Mouse (Mus musculus) heart, postnatal 10 days (tissue): ENCODE data around the gene Nt5dc2. TPM values are rescaled to one million over a fixed set of nuclear protein-coding genes. Genes with fewer than 3 reads are reported as not detected.

Experiments used
- DNase-seq, 2 experiments: peaks; one replicate each; pipeline ENCODE4 v3.0.0; 2021
- intact Hi-C: fragments of 180-260 bp; cut with DNase I; formaldehyde crosslinking; loops from one replicate; pipeline ENCODE4 v1.15.1; 2025
- total RNA-seq, 2 experiments: library from RNA; stranded (reverse); gene quantifications; 2 replicates each; pipeline ENCODE4 v1.2.3; 2021

Gene Nt5dc2
- total RNA-seq, result 10 to 100 TPM; 53.1 to 57.7 TPM

- peak; percentile 92 to 93 for DNase-seq
- intact Hi-C loops, result no loop called here
Observed at GRCm38 (mm10) chr14:31130236-31131220, at the start of gene Nt5dc2. Gene Nt5dc2 (plus strand): TSS chr14:31131053.

- no peak for DNase-seq
- intact Hi-C loops, result no loop called here
Observed at GRCm38 (mm10) chr14:31081147-31081546, 49.7 kb upstream of the Nt5dc2 start.

GRCm38 (mm10) chr14:31087433-31087832 is 43.4 kb upstream of the Nt5dc2 start:
- intact Hi-C loops, result no loop called here
- DNase-seq, result no peak

- DNase-seq, result no peak
- intact Hi-C loops, result no loop called here
Observed at GRCm38 (mm10) chr14:31088515-31088914, 42.3 kb upstream of the Nt5dc2 start.

- no peak for DNase-seq
- intact Hi-C loops, result no loop called here
Observed at GRCm38 (mm10) chr14:31089918-31090317, 40.9 kb upstream of the Nt5dc2 start.

GRCm38 (mm10) chr14:31105156-31105555 is 25.7 kb upstream of the Nt5dc2 start:
- DNase-seq, result no peak
- intact Hi-C loops, result no loop called here

- no peak for DNase-seq
- intact Hi-C loops, result no loop called here
Observed at GRCm38 (mm10) chr14:31110613-31111012, 20.2 kb upstream of the Nt5dc2 start.

GRCm38 (mm10) chr14:31112187-31112586 is 18.7 kb upstream of the Nt5dc2 start:
- no peak for DNase-seq
- intact Hi-C loops, result no loop called here

- intact Hi-C loops, result no loop called here
- no peak for DNase-seq
Observed at GRCm38 (mm10) chr14:31114011-31114410, 16.8 kb upstream of the Nt5dc2 start.

GRCm38 (mm10) chr14:31115522-31115921 is 15.3 kb upstream of the Nt5dc2 start:
- DNase-seq, result no peak
- intact Hi-C loops, result no loop called here

GRCm38 (mm10) chr14:31125106-31126075 is 5.5 kb upstream of the Nt5dc2 start:
- DNase-seq, result peak in 1 of 2 experiments; percentile 24
- intact Hi-C loops, result loop anchor here (5.0 kb wide), 1 partner anchor 127 kb away; the partner anchor contains the start of genes Bap1 and Phf7

GRCm38 (mm10) chr14:31126826-31127225 is 4.0 kb upstream of the Nt5dc2 start:
- no peak for DNase-seq
- intact Hi-C loops, result loop anchor here (5.0 kb wide), 1 partner anchor 125 kb away; the partner anchor contains the start of genes Bap1 and Phf7

GRCm38 (mm10) chr14:31128101-31128825 is 2.6 kb upstream of the Nt5dc2 start:
- intact Hi-C loops, result loop anchor here (2.0 to 5.0 kb wide), 2 partner anchors 67 to 124 kb away; partner anchors contain the start of genes Bap1 and Phf7
- DNase-seq, result peak; percentile 82 to 83

GRCm38 (mm10) chr14:31128826-31129219 is 2.0 kb upstream of the Nt5dc2 start, which contains the start of gene Smim4:
Gene Smim4 (minus strand): TSS chr14:31128956.
- intact Hi-C loops, result loop anchor here (2.0 to 5.0 kb wide), 2 partner anchors 66 to 123 kb away; partner anchors contain the start of genes Bap1 and Phf7
- DNase-seq, result peak; percentile 98

- DNase-seq, result peak in 1 of 2 experiments; percentile 24
- intact Hi-C loops, result loop anchor here (2.0 to 5.0 kb wide), 2 partner anchors 65 to 123 kb away; partner anchors contain the start of genes Bap1 and Phf7
Observed at GRCm38 (mm10) chr14:31129326-31130235, 1.3 kb upstream of the Nt5dc2 start.

- peak; percentile 42 to 48 for DNase-seq
- intact Hi-C loops, result no loop called here
Observed at GRCm38 (mm10) chr14:31131272-31131821, 494 bp downstream of the Nt5dc2 start.

GRCm38 (mm10) chr14:31132031-31132430 is 1.2 kb downstream of the Nt5dc2 start:
- DNase-seq, result peak in 1 of 2 experiments; percentile 59
- intact Hi-C loops, result no loop called here

- intact Hi-C loops, result no loop called here
- no peak for DNase-seq
Observed at GRCm38 (mm10) chr14:31132491-31132975, 1.7 kb downstream of the Nt5dc2 start.
